ENCODE assay signal across 8 mouse cellular contexts in the genomic region with DNA sequence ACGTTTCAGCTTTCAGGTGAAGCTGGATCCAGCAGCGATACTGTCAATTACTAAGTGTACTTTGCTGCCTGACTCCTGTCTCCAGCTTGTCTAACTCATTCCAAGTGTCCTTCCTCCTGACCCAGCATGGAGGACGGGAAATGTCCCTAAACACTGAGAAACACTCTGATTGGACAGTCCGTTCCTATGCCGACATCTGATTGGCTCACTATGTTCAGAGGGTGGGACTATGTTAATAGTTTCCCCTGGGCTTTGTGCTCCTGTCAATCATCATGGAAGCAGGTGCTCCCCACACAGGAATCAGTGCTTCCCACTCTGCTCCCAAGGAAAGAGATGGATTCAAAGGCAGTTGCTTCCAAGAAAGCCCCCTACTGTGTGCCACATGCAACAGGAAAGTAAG. TPM values are rescaled to one million over a fixed set of nuclear protein-coding genes. Genes with fewer than 3 reads are reported as not detected.
DNase-seq lines count a peak whose midpoint lies in the region; ATAC-seq and TF ChIP-seq lines count a peak whose summit lies in the region.

No protein-coding gene starts in this region.

- peak; percentile 20 for DNase-seq in layer of hippocampus, adult 9-11 months
- DNase-seq in layer of hippocampus, adult 9-10 months (ENCODE audit: low spot score): no peak
- DNase-seq in embryo, embryonic 9.5 days (ENCODE audit: extremely low spot score): peak; percentile 78
- peak; percentile 75 for DNase-seq in neural tube, embryonic 11.5 days (ENCODE audit: low spot score)
- no peak for DNase-seq in adrenal gland, postnatal 14 days
- no peak for DNase-seq in adrenal gland, adult 8-10 months
- no peak for DNase-seq in kidney, adult 8-10 months

- no peak for TF ChIP-seq CTCF in intestine, postnatal 0 days (IDR thresholded peaks at IDR 0.05; ENCODE audit: low read depth)

- no peaks in the 10 kb centered on the region for H3K9me3 ChIP-seq in intestine, postnatal 0 days (ENCODE audit: control insufficient read depth)
- no peaks in the 10 kb centered on the region for H3K9me3 ChIP-seq in neural tube, embryonic 11.5 days (ENCODE audit: control insufficient read depth, low read length)

- no peak overlapping the region for H3K9ac ChIP-seq in intestine, postnatal 0 days (ENCODE audit: low read depth, low read length)
- no peak overlapping the region for H3K9ac ChIP-seq in neural tube, embryonic 11.5 days (ENCODE audit: low read length)

- H3K27ac ChIP-seq in intestine, postnatal 0 days (ENCODE audit: low read depth, low read length): no peak overlapping the region
- H3K27ac ChIP-seq in neural tube, embryonic 11.5 days (ENCODE audit: low read depth, low read length): 0 out of 2 replicates have a peak overlapping the region, but pooled peaks have one; percentile 20

- ATAC-seq in intestine, postnatal 0 days: peak; percentile 41; the same call in 1 of the 2 replicates
- peak; percentile 86 for ATAC-seq in neural tube, embryonic 11.5 days (ENCODE audit: insufficient read depth, low FRiP score, low TSS enrichment)

- H3K4me3 ChIP-seq in intestine, postnatal 0 days (ENCODE audit: low read depth, low read length): no peak overlapping the region; the same call in 1 of the 2 replicates
- no peak overlapping the region for H3K4me3 ChIP-seq in neural tube, embryonic 11.5 days (ENCODE audit: low read depth, low read length)

- no peaks in the 10 kb centered on the region for H3K36me3 ChIP-seq in intestine, postnatal 0 days (ENCODE audit: control insufficient read depth, insufficient read depth)
- H3K36me3 ChIP-seq in neural tube, embryonic 11.5 days (ENCODE audit: control insufficient read depth, insufficient read depth, low read length): no peaks in the 10 kb centered on the region

- H3K27me3 ChIP-seq in intestine, postnatal 0 days (replicated peaks; ENCODE audit: control insufficient read depth, insufficient read depth, low read length): no peaks in the 10 kb centered on the region
- H3K27me3 ChIP-seq in neural tube, embryonic 11.5 days (ENCODE audit: control insufficient read depth, insufficient read depth, low read length): no peaks in the 10 kb centered on the region

- WGBS in intestine, postnatal 0 days: 14% methylated on average over 5 of the region's 5 CpGs
- WGBS in neural tube, embryonic 11.5 days: 11% methylated on average over 5 of the region's 5 CpGs

- H3K4me1 ChIP-seq in intestine, postnatal 0 days (replicated peaks; ENCODE audit: control insufficient read depth, insufficient read depth, low read length): no peaks in the 10 kb centered on the region
- H3K4me1 ChIP-seq in neural tube, embryonic 11.5 days (ENCODE audit: control insufficient read depth, insufficient read depth, low read length): peaks cover 10% of the 10 kb centered on the region

- no peak overlapping the region for H3K4me2 ChIP-seq in intestine, postnatal 0 days (replicated peaks; ENCODE audit: low read depth)
- H3K4me2 ChIP-seq in neural tube, embryonic 11.5 days (ENCODE audit: low read depth): peak overlapping the region; percentile 41; the same call in 1 of the 2 replicates

RNA-seq across cellular contexts. Expression of a gene that starts 21.6 kb away (rescaled TPM):
- not detected in 2 replicates for polyA plus RNA-seq in intestine, postnatal 0 days (2015; fragmentation: Nextera tagmentation; extraction: Ambion mirVana)
- polyA plus RNA-seq in neural tube, embryonic 11.5 days (2014; fragmentation: Nextera tagmentation; extraction: Ambion mirVana): not detected in 2 replicates
- total RNA-seq in adrenal gland, postnatal 14 days (2021): not detected in 2 replicates
- not detected for total RNA-seq in adrenal gland, adult 8-10 months (2022)

Comparison
In these comparisons a context has a peak if more than half of its experiments do, and no peak if none do; other contexts are left out.
1. DNase-seq: peak in layer of hippocampus, adult 9-11 months (single experiment), embryo, embryonic 9.5 days (single experiment) and neural tube, embryonic 11.5 days (single experiment); none in layer of hippocampus, adult 9-10 months (single experiment), adrenal gland, postnatal 14 days (single experiment), adrenal gland, adult 8-10 months (single experiment) and kidney, adult 8-10 months (0 of 2).